Mouse (Mus musculus) forebrain, embryonic 12.5 days (tissue): ENCODE data around the gene St3gal4. TPM values are rescaled to one million over a fixed set of nuclear protein-coding genes. Genes with fewer than 3 reads are reported as not detected.

ENCODE experiments used
- ATAC-seq: fragments of 200-750 bp; cut with Nextera tagmentation; 2 replicates; pipeline ENCODE4 v1.8.0; 2017; ENCODE audit warnings: moderate TSS enrichment; ENCODE audit not compliant: low FRiP score
- H3K27ac ChIP-seq: fragments of 300-500 bp; sonication (generic); 2 replicates; pipeline ENCODE4 v1.5.1; 2016; ENCODE audit warnings: mild to moderate bottlenecking
- H3K27me3 ChIP-seq: fragments of 300-500 bp; sonication (generic); 2 replicates; pipeline ENCODE4 v1.6.1; 2016; ENCODE audit warnings: mild to moderate bottlenecking
- H3K36me3 ChIP-seq: fragments of 300-500 bp; sonication (generic); replicated peaks from 2 replicates; pipeline ENCODE4 v1.6.1; 2016; ENCODE audit warnings: mild to moderate bottlenecking
- H3K4me1 ChIP-seq: fragments of 300-500 bp; sonication (generic); 2 replicates; pipeline ENCODE4 v1.6.1; 2016
- H3K4me2 ChIP-seq: fragments of 300-500 bp; sonication (generic); 2 replicates; pipeline ENCODE4 v1.6.1; 2016; ENCODE audit warnings: mild to moderate bottlenecking, moderate library complexity
- H3K4me3 ChIP-seq: fragments of 300-500 bp; sonication (generic); replicated peaks from 2 replicates; pipeline ENCODE4 v1.5.1; 2016; ENCODE audit warnings: mild to moderate bottlenecking
- H3K9ac ChIP-seq: fragments of 300-500 bp; sonication (generic); 2 replicates; pipeline ENCODE4 v1.6.1; 2016; ENCODE audit warnings: mild to moderate bottlenecking
- H3K9me3 ChIP-seq: fragments of 300-500 bp; sonication (generic); 2 replicates; pipeline ENCODE4 v1.6.1; 2016
- WGBS: fragments of 180-500 bp; shearing (Covaris S2); methylation state at CpG from one replicate; pipeline ENCODE4 v1.1.7; 2016; 5-methylcytosine and 5-hydroxymethylcytosine counted together
- polyA plus RNA-seq: library from polyadenylated mRNA; unstranded; fragments of >200 nt; fragmentation: Nextera tagmentation; extraction: Ambion mirVana; gene quantifications from 2 replicates; pipeline ENCODE4 v1.2.1, GENCODE M21; 2016

St3gal4 gene
- polyA plus RNA-seq, 1 experiment from 2014 or later, result 12.1 TPM

- no peaks in the 10 kb centered on the region for H3K27me3 ChIP-seq
- H3K4me1 ChIP-seq, result no peaks in the 10 kb centered on the region
- no peak overlapping the region for H3K27ac ChIP-seq
- 91% methylated on average over 8 of the region's 8 CpGs for WGBS
- H3K9me3 ChIP-seq, result no peaks in the 10 kb centered on the region
- no peak overlapping the region for H3K4me3 ChIP-seq
- H3K4me2 ChIP-seq, result no peak overlapping the region
- no peak for ATAC-seq
- H3K36me3 ChIP-seq, result peaks cover 38% of the 10 kb centered on the region
- H3K9ac ChIP-seq, result no peak overlapping the region
Measured at GRCm38 (mm10) chr9:35124678-35124955, 5.5 kb upstream of the St3gal4 start.

DNA sequence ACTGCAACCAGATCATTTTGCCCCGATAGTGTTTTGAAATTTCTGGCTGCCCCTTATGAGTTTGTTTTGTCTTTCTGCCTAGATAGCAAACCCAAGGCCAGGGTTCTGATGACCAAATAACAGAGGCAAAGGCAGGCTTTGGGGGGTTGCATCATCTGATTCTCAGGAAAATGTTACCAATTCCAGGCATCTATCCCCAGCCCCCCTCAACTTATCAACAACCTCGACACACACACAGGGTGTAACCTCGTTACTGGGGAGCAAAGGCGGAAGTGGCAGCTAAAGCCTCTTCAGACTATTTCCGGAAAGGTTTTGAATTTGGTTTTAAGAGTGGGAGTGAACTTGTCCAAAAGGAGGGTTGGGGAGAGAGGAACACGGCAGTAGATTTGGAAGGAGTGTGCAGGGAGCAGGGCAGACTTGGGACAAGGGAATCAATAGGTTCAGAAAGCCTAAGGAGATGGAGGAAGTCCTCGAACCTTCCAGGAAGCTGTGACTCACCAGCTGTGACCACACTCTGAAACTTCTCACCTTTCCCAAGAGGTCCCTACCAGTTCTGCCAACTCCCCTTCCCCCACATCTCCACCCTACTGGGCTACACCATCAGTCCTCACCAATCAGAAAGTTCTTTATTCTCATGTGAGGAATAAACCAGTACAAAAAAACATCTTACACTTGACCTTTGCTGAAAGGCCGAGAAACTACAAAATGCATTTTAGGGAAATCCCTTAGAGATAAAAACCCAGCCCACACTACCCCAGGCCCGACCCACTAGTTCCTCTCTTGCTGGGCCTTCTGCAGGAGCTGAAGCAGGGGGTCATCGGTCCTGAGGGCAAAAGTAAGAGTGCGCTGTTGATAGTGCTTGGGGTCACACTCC, 5.0 kb upstream of the St3gal4 start:
- Histone ChIP-seq H3K27ac (no peak overlapping the region), H3K4me1 (no peaks in the 10 kb centered on the region), H3K36me3 (peaks cover 33% of the 10 kb centered on the region), H3K9me3 (no peaks in the 10 kb centered on the region), H3K27me3 (no peaks in the 10 kb centered on the region), H3K9ac (no peak overlapping the region), H3K4me3 (no peak overlapping the region), H3K4me2 (no peak overlapping the region)
- 83% methylated on average over 11 of the region's 11 CpGs for WGBS
- ATAC-seq, result no peak

GRCm38 (mm10) chr9:35123456-35123803, 4.4 kb upstream of the St3gal4 start:
- no peaks in the 10 kb centered on the region for H3K27me3 ChIP-seq
- H3K36me3 ChIP-seq, result peaks cover 27% of the 10 kb centered on the region
- WGBS, result 67% methylated on average over 2 of the region's 2 CpGs
- ATAC-seq, result no peak
- H3K27ac ChIP-seq, result no peak overlapping the region
- no peaks in the 10 kb centered on the region for H3K4me1 ChIP-seq
- no peak overlapping the region for H3K4me3 ChIP-seq
- no peak overlapping the region for H3K4me2 ChIP-seq
- no peaks in the 10 kb centered on the region for H3K9me3 ChIP-seq
- no peak overlapping the region for H3K9ac ChIP-seq

DNA sequence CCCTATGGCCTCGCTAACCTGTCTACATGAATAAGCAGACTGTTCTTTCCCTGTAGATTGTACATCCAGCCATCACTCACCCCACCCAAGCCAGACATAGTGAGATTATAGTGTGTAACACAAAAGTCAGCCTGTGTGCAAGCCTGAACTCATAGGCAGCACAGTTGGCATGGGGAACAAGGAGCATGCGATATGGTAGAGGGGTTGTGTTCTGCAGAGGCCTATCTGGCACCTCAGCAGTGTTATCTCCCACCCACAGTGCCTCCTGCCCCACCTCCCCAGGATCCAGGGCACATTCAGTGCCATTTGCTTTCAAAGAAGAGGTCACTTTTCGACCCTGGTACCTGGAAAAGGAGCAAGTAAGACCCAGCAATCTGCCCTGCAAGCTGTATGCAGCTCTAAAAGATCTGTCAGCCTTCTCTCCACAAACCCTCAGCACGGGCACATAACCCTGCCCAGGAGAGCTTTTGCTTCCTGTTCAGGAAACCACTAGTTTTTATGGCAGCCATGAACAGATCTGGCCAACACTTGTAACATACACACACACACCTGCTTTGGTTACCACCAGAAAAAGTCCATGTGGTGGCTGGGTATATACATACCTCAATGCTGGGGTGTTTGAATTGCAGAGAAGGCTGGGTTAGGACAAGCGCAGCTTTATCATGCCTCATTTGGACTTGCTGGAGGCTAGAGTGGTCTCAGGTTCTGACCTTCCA, 3.6 kb upstream of the St3gal4 start:
- H3K4me3 ChIP-seq, result no peak overlapping the region

GRCm38 (mm10) chr9:35118563-35118962, 505 bp downstream of the St3gal4 start:
- Histone ChIP-seq H3K4me1 (peaks cover 22% of the 10 kb centered on the region), H3K4me3 (no peak overlapping the region), H3K4me2 (no peak overlapping the region), H3K27ac (no peak overlapping the region), H3K9me3 (no peaks in the 10 kb centered on the region), H3K9ac (no peak overlapping the region), H3K27me3 (no peaks in the 10 kb centered on the region), H3K36me3 (peaks cover 4% of the 10 kb centered on the region)
- WGBS, result 92% methylated on average over 2 of the region's 2 CpGs
- ATAC-seq, result no peak

More for the DNA sequence above, 3.6 kb upstream of the St3gal4 start:
- Histone ChIP-seq H3K27me3 (no peaks in the 10 kb centered on the region), H3K36me3 (peaks cover 24% of the 10 kb centered on the region), H3K9me3 (no peaks in the 10 kb centered on the region), H3K9ac (no peak overlapping the region), H3K4me2 (no peak overlapping the region), H3K27ac (no peak overlapping the region), H3K4me1 (peaks cover 3% of the 10 kb centered on the region)
- no peak for ATAC-seq
- 87% methylated on average over 5 of the region's 5 CpGs for WGBS

GRCm38 (mm10) chr9:35117384-35118295, 1.4 kb downstream of the St3gal4 start:
- H3K4me2 ChIP-seq, result peak overlapping the region; percentile 81
- H3K4me3 ChIP-seq, result peak overlapping the region; percentile 75
- peaks cover under 1% of the 10 kb centered on the region for H3K36me3 ChIP-seq
- H3K9ac ChIP-seq, result peak overlapping the region; percentile 82
- ATAC-seq, result 0 out of 2 replicates have a peak, but pooled peaks have one; percentile 14
- H3K4me1 ChIP-seq, result peaks cover 22% of the 10 kb centered on the region
- peak overlapping the region; percentile 74; the same call in 1 of the 2 replicates for H3K27ac ChIP-seq
- H3K27me3 ChIP-seq, result no peaks in the 10 kb centered on the region
- H3K9me3 ChIP-seq, result no peaks in the 10 kb centered on the region
- WGBS, result 34% methylated on average over 15 of the region's 15 CpGs

DNA sequence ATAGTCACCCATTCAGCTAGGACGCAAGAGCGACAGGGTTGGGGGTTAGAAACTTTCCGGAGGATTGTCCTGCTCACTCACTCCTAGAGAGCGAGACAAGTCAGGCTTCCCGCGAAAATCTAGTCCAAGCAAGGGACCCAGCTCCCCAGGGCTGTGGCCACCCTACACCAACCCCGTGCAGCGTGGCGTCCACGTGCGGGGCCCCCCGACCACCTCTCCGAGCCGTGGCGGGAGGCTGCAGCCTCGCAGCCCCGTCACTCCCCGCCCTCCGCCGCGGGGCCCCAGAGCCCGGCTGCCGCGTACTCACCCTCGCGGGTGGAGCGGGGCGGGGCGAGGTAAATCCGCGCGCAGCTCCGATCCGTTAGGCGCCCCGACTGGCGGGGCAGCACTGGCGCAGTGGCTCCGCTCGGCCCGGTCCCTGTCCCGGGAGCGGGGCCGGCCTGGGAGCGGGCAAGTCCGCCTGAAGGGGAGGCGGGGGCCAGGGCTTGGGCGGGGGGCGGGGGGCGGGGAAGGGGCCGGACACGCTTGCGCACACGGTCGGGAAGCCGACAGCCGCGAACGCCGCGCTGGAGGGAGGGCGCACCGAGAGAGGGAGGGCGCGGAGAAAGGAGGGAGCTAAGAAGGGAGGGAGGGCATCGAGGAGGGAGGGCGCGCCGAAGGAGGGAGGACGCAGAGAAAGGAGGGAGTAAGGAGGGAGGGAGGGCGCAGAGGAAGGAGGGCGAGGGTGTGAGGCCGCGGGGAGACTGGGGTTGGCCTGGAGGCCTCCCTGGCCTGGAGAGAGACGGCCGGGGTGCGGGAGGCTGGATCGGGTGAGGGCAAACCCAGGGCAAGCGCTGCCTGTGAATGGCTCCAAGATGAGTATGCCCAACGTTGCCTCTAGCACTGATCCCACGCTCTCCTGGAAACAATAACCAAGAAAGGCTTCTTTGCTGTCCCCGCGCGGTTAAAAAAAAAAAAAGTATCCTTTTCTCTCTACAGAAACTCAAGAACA, 2.4 kb downstream of the St3gal4 start:
- peak; percentile 89 for ATAC-seq
- Histone ChIP-seq H3K9ac (peak overlapping the region; percentile 82), H3K27me3 (no peaks in the 10 kb centered on the region), H3K4me3 (peak overlapping the region; percentile 75), H3K9me3 (no peaks in the 10 kb centered on the region), H3K27ac (peak overlapping the region; percentile 74), H3K36me3 (no peaks in the 10 kb centered on the region; the same call in 1 of the 2 replicates), H3K4me2 (peak overlapping the region; percentile 81), H3K4me1 (peaks cover 30% of the 10 kb centered on the region)
- under 1% methylated on average over 81 of the region's 84 CpGs for WGBS

- Histone ChIP-seq H3K4me1 (peaks cover 33% of the 10 kb centered on the region), H3K9me3 (no peaks in the 10 kb centered on the region), H3K36me3 (no peaks in the 10 kb centered on the region), H3K4me3 (peak overlapping the region; percentile 75), H3K9ac (peak overlapping the region; percentile 82), H3K27me3 (no peaks in the 10 kb centered on the region), H3K27ac (no peak overlapping the region), H3K4me2 (peak overlapping the region; percentile 81)
- WGBS, result 39% methylated on average over 4 of the region's 4 CpGs
- no peak for ATAC-seq
Measured at GRCm38 (mm10) chr9:35115804-35116203, 3.3 kb downstream of the St3gal4 start.

GRCm38 (mm10) chr9:35115299-35115698, 3.8 kb downstream of the St3gal4 start:
- Histone ChIP-seq H3K27me3 (no peaks in the 10 kb centered on the region), H3K9ac (no peak overlapping the region), H3K4me1 (peaks cover 36% of the 10 kb centered on the region), H3K4me2 (peak overlapping the region; percentile 81), H3K27ac (no peak overlapping the region), H3K9me3 (no peaks in the 10 kb centered on the region), H3K4me3 (no peak overlapping the region), H3K36me3 (no peaks in the 10 kb centered on the region)
- 82% methylated on average over 3 of the region's 4 CpGs for WGBS
- ATAC-seq, result no peak

- Histone ChIP-seq H3K4me3 (no peak overlapping the region), H3K9ac (no peak overlapping the region), H3K36me3 (no peaks in the 10 kb centered on the region), H3K4me1 (peaks cover 38% of the 10 kb centered on the region), H3K27ac (no peak overlapping the region), H3K9me3 (no peaks in the 10 kb centered on the region), H3K27me3 (no peaks in the 10 kb centered on the region), H3K4me2 (no peak overlapping the region)
- no peak for ATAC-seq
- 90% methylated on average over 3 of the region's 3 CpGs for WGBS
Measured at GRCm38 (mm10) chr9:35114234-35114633, 4.8 kb downstream of the St3gal4 start.

DNA sequence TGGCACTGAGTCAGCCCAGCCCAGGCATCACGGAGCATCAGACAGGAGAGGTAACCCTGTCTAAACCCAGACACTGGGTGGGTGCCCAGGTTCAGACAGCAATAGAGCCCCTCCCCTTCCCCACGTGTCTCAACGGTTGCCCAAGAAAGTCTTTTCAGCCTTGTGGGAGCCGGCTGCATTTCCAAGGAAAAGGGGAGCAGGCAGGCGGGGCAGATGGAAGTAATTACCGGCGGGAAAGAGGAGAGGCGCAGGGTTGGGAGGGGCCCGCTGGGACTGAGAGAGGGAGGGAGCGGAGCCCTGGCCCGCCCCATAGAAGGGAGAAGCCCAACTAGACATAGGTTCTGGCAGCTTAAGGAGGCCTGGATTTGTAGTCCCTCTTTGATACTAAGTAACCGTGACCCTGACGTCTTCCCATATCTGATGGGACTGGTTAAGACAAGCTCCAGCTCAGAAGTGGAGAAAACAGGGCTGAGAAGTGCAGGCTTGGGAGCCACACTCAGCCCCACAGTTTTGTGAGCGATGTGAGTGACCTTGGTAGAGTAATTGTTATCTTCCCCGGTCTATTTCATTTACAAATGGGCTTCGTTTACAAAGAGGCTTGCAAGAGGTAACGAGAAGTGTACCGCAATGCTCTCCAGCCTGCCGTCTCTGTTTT, 7.0 kb downstream of the St3gal4 start:
- peak; percentile 23; the same call in 1 of the 2 replicates for ATAC-seq
- no peak overlapping the region for H3K9ac ChIP-seq
- peak overlapping the region; percentile 33 for H3K4me2 ChIP-seq
- H3K36me3 ChIP-seq, result no peaks in the 10 kb centered on the region
- WGBS, result 19% methylated on average over 19 of the region's 19 CpGs
- H3K9me3 ChIP-seq, result no peaks in the 10 kb centered on the region
- H3K27me3 ChIP-seq, result no peaks in the 10 kb centered on the region
- no peak overlapping the region for H3K4me3 ChIP-seq
- H3K4me1 ChIP-seq, result peaks cover 34% of the 10 kb centered on the region
- no peak overlapping the region for H3K27ac ChIP-seq
